Mouse (Mus musculus) naive thymus-derived CD4-positive, alpha-beta T cell, adult 2 months (primary cell): ENCODE measurements at regions not wholly inside any gene's neighbourhood (a gene's known extent, or its start where the extent isn't known, plus 50 kb on each side); places are given as distances from the start of the nearest gene placed in this dataset.

Source experiments
- DNase-seq: peaks from one replicate; pipeline ENCODE4 v3.0.0-alpha.2; 2011; ENCODE audit warnings: low read depth

DNA sequence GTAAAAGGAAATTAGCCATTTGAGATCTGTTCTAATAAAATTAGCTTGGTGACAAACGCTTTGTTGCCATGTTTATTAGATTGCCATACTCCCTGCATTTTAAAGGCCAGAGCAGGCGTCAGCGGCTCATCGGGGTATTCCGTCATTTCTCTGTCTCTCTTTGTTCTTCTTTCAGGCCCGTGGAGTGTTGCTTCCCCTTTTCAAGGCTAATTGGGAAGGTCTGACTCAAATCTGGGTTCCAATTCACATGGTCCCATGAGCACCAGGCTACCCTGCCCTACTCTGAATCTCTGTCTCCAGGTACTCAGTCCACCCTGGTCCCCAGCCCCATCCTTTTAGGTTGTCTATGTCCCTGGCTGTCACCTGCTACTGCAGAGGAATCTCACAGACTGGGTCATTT, 138.2 kb upstream of the 4931429L15Rik start:
- DNase-seq = no peak

DNA sequence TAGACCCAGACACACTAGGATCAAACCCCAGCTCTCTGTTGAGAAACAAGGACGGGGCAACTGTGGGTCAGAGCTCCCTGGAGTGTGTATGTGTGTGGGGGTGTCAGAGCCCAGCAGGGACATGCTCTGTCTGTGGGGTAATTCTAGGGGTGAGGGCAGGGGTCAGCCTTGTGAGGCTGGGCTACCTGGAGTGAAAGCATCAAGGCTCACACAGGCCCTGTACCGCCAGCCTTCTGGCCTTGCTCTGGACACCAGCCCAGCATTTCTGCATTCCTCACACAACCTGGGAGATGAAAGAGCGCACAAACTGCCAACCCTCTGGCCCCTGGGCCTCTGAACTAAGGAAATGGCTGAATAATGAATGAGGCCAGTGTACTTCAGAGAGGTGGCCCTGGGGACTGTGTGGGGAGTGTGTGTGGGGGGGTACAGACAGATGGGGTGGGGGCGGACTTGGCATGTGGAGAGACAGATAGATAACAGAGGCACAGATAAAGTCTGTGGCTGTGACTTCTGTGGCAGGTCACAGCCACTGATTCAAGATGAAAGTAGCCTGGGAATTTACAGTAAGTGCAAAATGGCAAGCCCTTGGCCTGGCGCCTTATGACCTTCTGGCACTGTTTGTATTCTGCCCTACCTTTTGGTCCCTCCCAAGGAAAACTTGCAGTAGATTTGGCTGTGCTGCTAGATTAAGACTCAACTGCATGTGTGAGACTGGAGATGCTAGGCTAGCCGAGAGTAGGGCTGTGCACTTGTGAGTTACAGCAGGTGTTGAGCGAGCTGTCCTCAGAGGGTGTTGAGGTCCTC, 135.2 kb upstream of the 4931429L15Rik start:
- DNase-seq = no peak

DNA sequence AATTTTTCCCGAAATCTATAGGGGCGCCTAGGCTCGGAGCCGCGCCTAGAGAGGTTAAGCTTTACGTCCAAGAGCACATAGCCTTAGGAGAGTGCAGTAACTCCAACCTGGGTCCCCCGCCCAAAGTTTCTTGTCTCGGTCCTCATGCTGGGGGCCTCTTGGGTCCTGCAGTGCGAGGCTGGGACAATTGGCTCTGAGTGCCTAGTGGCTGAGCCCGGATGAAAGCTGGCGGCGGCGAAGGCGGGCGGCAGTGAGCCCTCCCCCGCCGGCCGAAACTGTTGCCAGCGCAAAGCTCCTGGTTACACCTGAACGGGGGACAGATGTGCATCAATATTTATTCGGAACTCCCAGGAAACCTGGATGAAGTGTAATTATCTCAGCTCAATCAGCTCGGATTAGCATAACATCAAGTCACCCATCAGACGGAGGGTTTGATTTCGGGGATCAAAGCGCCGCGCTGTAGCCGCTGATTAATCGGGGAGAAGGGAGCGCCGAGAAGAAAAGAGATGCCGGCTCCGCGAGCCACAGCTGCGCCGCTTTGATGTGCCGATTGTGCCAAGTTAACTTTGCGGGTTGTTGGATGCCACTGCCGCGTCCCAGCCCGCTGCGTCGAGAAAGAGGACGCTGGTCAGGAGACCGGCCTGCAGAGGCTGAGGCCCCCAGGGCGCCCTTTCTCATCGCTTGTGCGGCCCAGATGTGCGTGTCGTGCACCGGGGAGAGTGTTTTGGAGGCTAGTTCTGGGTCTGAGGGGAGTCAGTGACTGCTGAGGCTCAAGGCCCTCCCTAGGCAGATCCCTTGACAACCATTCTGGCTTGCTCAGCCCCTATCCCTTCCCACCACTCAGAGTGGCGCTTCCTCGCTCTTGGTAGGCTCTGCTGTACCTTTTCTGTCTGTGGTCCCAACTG, 123.7 kb upstream of the 4931429L15Rik start:
- no peak for DNase-seq

DNA sequence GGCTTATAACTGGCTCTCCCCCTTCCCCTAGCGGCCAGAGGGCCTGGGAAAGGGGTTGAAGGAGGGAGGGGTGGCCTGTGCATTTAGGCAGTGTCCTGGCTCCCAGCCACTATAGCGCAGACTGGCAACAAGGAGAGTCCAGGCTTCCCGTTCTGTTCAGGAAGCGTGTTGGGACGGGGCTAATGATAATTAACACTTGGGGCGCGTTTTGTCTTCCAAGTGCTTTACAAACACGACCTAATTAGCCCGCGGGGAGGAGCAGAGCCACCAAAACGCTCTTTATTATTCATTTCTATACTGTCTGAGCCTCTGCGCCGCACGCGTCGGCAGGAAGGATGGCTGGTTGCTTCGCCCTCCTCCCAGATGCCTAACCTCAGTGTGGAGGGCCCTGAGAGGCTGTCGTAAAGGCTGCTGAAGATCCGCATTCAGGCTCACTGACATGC, 123.0 kb upstream of the 4931429L15Rik start:
- DNase-seq = no peak

DNA sequence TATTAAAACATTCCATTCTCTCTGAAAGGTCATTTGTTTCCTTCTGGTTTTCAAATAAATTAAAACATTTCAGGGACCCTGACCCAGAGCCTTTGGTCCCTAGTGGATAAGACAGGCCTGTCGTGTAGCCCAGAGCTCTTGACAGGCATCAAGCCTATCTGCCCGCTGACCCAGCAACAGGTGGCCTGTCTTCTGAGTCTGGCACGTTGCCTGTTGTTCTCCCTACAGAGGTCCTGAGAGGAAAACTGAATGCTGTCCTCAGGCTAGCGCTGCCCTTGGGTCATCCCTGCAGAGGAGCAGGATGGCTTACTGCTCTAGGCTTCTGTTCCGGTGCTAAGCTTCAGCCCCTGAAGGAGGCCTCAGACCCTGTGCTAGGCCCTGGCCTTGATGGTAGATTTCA, 120.4 kb upstream of the 4931429L15Rik start:
- no peak for DNase-seq

DNA sequence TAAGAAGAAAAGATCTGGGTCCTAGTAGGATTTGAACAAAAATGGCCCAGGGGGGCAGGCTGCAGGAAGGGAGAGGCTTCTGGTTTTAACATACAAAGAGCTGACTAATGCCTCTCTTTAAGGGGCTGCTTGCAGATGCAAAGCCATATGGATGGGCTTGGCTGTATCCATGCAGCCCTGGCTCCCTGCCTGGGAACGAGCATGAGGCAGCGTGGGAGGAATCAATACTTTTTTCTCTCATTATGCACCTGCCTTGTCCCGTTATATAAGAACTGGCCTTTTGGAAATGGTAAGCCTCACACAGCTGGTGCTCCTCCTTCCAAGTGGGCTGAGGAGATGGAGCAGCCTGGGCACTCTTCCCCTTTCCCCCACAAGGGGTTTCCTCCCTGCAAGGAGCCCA, 114.9 kb upstream of the 4931429L15Rik start:
- no peak for DNase-seq

DNA sequence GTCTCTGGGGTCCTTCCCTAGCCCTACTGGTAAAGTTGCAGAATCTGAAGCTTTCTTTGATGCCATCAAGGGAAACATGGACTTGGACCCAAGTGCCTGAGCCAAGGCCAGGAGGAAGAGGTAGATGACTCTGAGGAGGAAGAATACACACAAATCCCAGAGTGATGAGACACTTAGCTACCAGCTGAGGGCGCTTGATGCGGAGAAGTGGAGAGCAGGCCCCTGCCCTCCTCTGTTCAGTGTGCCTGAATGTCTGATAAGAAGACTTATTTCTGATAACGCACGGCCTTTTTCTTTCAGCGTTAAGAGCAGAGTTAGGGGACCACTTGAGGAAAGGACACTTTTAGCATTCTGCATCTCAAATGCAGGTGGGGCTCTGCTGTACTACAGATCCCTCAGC, 113.9 kb upstream of the 4931429L15Rik start:
- no peak for DNase-seq

DNA sequence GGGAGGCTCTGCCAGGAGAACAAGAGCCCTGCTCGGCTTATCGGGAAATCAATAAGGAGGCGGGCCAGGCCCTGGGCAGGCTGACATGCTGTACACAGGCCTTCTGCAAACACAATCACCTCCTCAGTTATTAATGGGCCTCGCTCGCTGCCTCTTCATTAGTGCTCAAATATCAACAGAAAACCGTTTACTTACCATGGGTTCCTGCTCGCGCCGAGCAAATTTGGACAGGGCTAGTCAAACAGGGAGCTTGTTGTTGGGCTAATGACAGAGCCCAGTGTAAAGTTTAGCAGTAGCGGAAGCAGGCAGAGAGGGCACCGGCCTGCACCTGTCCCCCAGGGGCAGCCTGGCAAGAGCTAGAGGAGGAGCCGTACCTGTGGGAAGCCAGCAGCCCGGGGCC, 111.3 kb upstream of the 4931429L15Rik start:
- DNase-seq = no peak

DNA sequence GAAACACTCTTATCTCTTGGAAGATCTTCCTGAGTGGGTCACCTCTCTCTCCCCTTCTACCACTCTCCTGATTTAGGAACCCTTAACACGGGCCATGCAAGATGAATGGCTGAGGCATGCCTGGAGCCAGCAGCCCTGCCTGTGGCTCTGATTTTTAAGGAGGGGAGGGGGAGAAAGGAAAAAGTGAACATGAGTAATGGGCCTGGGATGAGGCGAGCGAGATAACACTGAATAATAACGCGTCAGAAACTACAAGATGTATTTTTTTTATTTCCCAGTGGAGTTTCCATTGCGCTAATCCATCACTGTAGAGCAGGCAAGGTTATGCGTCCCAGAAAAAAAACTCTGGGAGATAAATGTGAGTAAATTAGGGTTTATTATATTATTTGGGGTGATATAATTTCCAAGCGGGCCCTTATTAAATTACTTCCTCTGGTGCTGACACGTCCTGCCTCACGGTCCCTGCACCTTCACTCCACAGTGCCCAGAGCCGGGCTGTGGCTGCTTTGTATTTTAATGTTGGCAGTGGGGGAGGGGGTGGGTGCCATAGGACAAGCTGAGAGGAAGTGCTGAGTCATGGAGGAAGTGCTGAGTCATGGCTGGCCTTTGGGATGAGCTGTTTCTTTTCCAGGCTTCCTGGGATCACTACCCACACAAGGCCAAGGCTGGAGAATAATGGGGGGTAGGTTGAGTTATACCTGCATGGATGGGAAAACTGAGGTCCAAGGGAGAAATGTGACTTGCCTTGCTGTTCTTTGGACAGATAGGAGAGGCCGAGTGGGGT, 103.6 kb upstream of the 4931429L15Rik start:
- no peak for DNase-seq

DNA sequence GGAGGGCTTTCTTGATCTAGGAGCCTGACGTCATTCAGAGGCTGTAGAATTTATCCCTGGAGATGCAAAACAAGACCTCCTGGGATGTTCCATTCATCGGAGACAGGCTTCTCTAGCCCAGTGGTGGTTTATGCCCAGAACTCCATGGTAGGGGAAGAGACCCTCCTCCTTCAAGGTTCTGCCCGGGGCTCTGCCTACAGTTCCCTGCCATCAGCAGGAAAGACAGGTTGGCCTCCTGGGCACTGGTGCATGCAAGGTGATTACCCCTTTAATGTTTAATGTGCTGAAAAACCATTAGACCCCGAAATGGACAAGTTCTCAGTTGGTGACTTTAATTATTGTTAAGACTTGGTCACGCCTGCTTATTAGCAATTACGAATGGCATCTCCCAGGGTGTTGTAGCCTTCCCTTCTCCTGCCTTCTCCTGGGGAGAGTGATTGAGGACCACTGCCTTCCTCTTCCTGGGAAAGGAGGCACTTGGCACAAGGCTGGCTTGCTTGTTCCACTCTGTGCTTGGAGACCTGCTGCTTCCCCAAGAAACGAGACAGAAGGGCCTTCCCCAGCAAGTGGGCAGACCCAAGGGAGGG, 102.0 kb upstream of the 4931429L15Rik start:
- no peak for DNase-seq

DNA sequence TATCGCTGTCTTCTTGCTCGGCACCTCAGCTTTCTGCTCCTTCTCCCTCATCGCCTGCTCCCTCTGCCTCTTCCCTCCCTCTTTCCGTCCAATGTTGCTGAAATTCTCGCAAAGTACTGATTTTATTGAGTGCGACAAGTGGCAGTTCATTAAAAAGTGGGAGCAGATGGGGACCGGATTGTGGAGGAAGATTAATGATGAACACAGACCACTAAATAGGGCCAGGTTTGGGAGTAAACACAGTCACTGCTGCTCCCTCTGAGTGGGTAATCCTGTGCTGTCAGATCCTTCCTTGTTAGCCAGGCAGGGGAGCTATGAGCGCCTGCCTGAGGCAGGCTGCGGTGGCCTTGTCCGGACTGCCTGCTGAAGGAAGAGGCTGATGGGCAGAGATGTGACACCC, 91.9 kb upstream of the 4931429L15Rik start:
- no peak for DNase-seq

DNA sequence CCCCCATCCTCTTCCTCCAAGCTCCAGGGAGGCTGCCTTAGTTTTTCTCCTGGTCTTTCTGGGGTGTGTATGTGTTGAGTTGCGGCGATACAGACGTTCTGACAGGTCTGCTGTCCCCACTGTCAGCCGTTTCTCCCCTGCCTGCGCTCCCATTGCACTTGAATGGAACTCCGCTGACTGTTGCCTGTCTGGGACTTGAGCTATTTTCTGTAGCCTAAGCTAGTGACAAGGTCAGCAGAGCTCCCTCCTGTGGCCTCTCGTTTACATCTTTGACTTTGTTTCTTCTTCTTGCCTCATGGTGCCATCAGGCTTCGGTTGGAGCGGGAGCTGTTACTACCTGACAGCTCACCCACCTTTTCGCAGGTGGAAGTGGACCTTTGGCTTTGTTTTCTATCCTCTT, 89.0 kb upstream of the 4931429L15Rik start:
- DNase-seq = no peak

DNA sequence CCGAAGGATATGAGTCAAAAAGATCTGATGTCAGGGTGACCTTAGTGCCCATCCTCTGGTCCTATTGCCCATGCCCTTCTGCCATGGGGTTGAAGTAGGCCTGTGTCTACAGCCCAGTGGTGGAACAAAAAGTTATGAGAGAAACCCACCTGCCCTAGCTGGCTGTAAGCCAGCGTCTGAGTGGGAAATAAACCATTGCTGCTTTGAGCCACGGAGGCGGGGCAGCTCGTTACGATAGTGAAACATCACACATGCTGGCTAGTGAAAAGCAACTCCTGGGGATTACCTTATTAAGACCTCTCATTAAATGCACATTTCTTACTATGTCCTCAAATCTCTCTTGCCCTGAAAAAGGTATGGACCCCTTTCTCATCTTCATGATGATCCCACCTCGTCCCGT, 86.8 kb upstream of the 4931429L15Rik start:
- no peak for DNase-seq

DNA sequence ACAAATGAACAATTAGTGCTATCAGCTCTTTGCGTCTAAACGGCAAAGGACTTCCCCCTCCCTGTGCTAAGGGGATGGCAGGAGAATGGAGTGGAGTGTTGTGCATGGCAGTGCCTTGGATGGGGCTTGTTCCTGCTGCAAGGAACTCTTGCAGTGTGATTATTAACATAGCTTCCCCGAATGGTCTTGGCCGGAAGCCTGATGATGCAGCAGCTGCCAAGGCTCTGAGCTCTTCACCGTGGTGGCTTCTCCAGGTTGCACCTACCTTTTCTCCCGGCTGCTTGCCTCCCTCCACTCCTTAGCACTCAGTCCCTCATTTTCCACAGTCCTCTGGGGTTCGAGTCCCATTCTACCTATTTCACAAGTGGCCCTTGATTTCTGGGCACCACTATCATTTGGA, 76.8 kb upstream of the 4931429L15Rik start:
- DNase-seq = no peak

DNA sequence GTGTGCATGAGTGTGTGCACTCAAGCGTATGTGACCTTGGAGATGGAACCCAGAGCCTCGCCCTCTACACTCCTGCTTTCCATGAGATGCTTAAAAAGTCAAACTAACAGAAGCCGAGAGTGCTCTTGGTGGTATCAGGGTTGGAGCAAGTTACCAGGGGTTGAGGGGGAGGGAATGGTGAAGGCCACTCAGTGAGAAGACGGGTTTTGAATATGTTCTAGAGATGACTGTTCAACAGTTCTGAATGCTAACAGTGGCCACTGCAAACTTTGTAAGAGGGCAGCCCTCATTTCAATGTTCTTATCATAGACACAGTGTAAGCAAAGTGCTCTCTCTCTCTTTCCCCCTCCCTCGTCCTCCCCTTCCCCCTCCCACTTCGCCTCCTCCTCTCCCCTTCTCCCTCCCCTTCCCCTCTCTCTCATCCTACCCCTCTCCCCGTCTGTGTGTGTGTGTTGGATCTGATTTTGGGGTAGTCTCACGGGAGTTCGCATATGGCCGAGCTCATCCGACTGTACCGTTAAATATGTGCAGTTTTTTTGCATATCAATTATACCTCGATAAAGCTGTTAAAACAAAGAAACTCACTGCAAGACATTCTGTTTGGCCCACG, 75.5 kb upstream of the 4931429L15Rik start:
- no peak for DNase-seq

DNA sequence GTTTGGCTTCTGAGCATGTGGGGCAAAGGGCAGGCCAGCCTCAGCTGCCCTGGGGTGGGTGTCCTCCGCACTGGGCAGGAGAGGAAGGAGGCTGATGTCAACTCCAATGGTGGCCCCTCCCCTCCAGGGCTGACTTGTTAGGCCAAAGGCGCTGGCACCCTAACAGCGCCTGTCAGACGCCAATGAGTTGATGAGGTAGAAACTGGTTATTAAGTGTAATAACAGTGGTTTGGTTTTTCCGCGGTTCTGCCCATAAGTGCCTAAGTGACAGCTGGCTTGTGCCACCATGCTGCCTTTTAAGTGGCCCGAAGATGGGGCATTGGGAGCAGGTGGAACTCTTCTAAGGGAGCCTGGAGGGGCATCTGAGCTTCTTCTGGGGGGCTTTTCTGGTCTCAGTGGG, 74.5 kb upstream of the 4931429L15Rik start:
- no peak for DNase-seq

DNA sequence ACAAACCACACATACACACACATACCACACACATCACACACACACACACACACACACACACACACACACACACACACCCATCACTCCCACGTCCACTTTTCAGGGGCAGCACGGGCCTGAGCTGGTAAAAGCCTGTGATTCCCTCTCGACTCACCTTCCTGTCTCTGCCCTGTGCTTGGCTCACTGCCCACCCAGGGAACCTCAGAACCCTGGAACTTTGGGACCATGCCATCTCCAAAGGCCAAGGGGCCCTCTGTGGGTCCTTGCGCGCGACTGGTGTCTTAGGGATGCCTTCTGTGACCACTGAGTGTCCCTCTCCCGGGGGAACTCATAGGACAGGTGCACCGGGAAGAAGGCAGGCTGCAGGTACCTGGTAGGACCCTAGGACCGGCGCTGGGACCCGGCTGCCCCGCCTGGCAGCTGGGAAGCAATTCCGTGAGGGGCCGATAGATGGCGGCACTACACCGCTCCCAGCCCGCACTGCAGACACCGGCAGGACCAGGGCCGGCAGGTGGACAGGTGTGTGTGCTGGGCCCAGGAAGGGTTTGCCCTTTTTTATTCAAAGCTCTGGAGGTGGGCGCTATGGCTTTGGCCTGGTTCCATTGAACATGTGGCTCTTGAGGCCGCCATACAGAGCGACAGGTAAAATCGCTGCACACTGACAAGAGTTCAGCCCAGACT, 73.0 kb upstream of the 4931429L15Rik start:
- peak; percentile 7 for DNase-seq

DNA sequence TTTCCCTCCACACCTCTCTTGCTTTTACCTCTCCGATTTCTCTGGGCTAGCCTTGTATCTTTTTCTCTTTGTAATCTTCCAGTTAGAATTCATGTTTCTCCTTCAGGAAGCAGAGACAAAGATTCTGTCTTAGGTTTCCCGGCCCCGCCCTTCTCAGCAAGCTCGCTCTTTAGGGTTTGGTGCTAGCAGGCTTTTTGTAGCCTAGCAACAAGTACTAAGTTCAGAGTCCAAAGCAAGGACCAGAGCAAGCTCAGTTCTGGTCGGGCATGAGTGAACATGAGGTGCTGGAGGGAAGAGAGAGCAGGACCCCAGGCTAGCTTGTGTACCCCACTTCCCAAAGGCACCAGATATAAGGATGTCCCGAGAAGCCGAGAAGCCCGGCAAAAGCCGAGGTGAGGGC, 70.0 kb upstream of the 4931429L15Rik start:
- no peak for DNase-seq

DNA sequence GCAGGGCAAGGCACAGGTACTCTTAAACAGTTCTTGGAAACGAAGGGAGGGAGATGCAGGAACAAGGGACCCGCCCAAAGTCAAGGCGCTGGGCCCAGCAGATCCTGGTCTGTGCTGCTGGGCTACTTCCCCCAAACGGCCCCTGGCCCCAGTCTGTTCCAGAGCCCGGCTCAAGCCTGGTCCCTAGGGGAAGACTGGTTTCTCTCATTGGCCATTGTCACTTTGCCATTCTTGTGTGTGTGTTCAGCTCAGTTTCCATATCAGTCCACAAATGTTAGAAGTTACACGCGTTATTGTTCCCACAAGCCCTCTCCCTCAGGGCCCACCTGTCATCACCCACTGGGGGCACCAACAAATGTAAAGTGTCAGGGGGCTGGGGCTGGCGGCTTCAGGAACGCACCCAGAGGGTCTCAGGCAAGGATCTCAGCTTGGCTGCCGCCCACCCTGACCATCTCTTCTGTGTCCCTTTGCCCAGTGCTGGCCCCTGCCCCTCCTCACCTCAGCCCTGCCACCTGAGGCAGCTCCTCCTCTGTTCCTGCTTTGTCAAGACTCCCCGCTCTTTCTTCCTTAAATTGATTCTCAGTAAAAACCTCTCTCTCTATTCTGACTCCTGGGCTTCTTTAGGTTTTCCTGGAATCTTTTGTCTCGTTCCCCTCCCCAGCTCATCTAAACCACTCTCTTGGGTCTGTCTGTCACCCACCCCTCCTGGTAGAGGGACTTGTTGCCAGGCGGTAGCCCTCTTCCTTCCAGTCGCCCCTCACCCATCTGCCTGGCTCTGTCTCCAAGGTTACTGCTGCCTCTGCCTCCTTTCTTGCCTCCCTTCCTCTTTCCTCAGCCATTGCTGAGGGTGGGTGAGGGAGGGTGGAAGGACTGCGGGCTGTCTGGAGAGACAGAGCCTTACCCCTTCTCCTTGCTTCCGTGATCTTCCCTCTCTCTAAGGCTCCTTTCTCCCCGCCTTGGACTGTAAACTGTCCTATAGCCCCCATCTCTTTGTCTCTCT, 69.2 kb upstream of the 4931429L15Rik start:
- no peak for DNase-seq

DNA sequence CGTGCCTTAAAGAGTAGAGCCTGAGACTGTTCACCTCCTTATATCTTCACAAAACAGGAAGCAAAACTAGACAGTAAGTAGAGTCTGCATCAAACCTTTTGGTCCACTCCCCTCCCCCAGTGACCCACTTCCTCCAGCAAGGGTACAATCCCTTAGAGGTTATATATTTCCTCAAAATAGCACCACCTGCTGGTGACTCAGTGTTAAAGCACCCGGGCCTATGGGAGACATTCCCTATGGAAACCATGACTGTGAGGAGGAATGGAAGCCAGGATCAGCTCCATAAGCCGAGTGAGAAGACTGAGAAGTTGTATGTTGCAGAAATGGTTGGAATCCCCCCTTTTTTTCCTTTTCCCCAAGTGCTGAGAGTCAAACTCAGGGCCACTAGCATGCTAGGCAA, 66.5 kb upstream of the 4931429L15Rik start:
- DNase-seq = no peak
